Mouse (Mus musculus) hindbrain, postnatal 0 days (tissue): ENCODE data around the gene Pramef6. TPM values are rescaled to one million over a fixed set of nuclear protein-coding genes. Genes with fewer than 3 reads are reported as not detected.
"Not testable (repeated sequence)": the region's sequence is repeated elsewhere in the genome, so short reads cannot be mapped to it uniquely, and the experiment has no call there.

Experiments used
- ATAC-seq: fragments of 200-750 bp; cut with Nextera tagmentation; 2 replicates; pipeline ENCODE4 v1.8.0; 2017; ENCODE audit warnings: mild to moderate bottlenecking, moderate TSS enrichment, moderate library complexity
- DNase-seq: peaks from one replicate; pipeline ENCODE4 v3.0.0-alpha.2; 2015; ENCODE audit warnings: low spot score
- H3K27ac ChIP-seq: fragments of 300-500 bp; sonication (generic); 2 replicates; pipeline ENCODE4 v1.5.1; 2014; ENCODE audit warnings: mild to moderate bottlenecking
- H3K27me3 ChIP-seq: fragments of 300-500 bp; sonication (generic); 2 replicates; pipeline ENCODE4 v1.6.1; 2014; ENCODE audit warnings: low read length, mixed read lengths; ENCODE audit not compliant: insufficient read depth
- H3K36me3 ChIP-seq: fragments of 300-500 bp; sonication (generic); 2 replicates; pipeline ENCODE4 v1.6.1; 2014; ENCODE audit warnings: low read length, mixed read lengths; ENCODE audit not compliant: insufficient read depth
- H3K4me1 ChIP-seq: fragments of 300-500 bp; sonication (generic); 2 replicates; pipeline ENCODE4 v1.6.1; 2014; ENCODE audit warnings: antibody characterized with exemption, low read length, mixed read lengths; ENCODE audit not compliant: insufficient read depth
- H3K4me2 ChIP-seq: fragments of 300-500 bp; sonication (generic); 2 replicates; pipeline ENCODE4 v1.6.1; 2014; ENCODE audit warnings: low read depth, mild to moderate bottlenecking, low read length, moderate library complexity, mixed read lengths
- H3K4me3 ChIP-seq: fragments of 300-500 bp; sonication (generic); 2 replicates; pipeline ENCODE4 v1.5.1; 2014; ENCODE audit warnings: low read length
- H3K9ac ChIP-seq: fragments of 300-500 bp; sonication (generic); replicated peaks from 2 replicates; pipeline ENCODE4 v1.6.1; 2014; ENCODE audit warnings: mild to moderate bottlenecking, low read length, moderate library complexity, mixed read lengths
- H3K9me3 ChIP-seq: fragments of 300-500 bp; sonication (generic); 2 replicates; pipeline ENCODE4 v1.6.1; 2016; ENCODE audit warnings: low read length, mixed read lengths
- WGBS: fragments of 180-500 bp; shearing (Covaris S2); extraction: QIAGEN DNeasy Blood & Tissue Kit; methylation state at CpG from one replicate; pipeline ENCODE4 v1.1.7; 2014; 5-methylcytosine and 5-hydroxymethylcytosine counted together
- polyA plus RNA-seq: library from polyadenylated mRNA; unstranded; fragments of >200 nt; fragmentation: Nextera tagmentation; extraction: Ambion mirVana; gene quantifications from 2 replicates; pipeline ENCODE4 v1.2.1, GENCODE M21; 2015
- total RNA-seq: library from RNA; depleted of rRNA; stranded (reverse); fragments of >200 nt; gene quantifications from 2 replicates; pipeline ENCODE4 v1.2.3, GENCODE M21; 2014; rRNA removed

Gene Pramef6
- total RNA-seq: not detected in 2 replicates
- not detected in 2 replicates for polyA plus RNA-seq

- WGBS: 82% methylated on average over 1 of the region's 1 CpGs
- not testable (repeated sequence) for H3K4me3 ChIP-seq, ATAC-seq, H3K27ac ChIP-seq, H3K36me3 ChIP-seq, H3K27me3 ChIP-seq, DNase-seq, H3K9me3 ChIP-seq, H3K4me1 ChIP-seq, H3K4me2 ChIP-seq, H3K9ac ChIP-seq
Observed at GRCm38 (mm10) chr4:143900280-143900679, at the start of gene Pramef6. Gene Pramef6, minus strand, starts transcription at chr4:143900380.

DNA sequence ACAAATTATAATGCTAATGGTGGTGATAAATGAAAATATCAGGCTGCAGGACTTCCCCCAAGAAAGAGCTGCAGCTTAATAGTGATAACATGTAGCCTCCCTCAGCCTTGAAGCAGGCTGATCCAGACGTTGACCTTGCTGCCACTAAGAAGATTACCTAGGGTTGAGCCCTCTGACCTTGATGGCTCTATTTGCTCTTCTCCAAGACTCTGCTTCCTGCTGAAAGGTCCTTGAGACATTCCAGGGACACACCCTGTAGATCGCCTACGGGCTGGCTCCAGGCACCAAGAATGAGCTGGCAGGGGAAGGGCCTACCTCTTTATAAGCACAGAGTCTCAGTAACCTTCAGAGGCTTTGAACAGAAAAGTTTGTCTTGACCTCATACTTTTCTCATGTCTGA lies 5.8 kb downstream of the Pramef6 start:
- not testable (repeated sequence) for H3K4me2 ChIP-seq, H3K36me3 ChIP-seq, H3K9ac ChIP-seq, H3K4me1 ChIP-seq, H3K4me3 ChIP-seq, ATAC-seq, DNase-seq, H3K9me3 ChIP-seq, H3K27ac ChIP-seq, H3K27me3 ChIP-seq
- WGBS: 77% methylated on average over 3 of the region's 3 CpGs

- WGBS: 80% methylated on average over 1 of the region's 1 CpGs
- H3K27ac ChIP-seq, ATAC-seq, H3K27me3 ChIP-seq, H3K4me3 ChIP-seq, H3K36me3 ChIP-seq, DNase-seq, H3K4me2 ChIP-seq, H3K9me3 ChIP-seq, H3K4me1 ChIP-seq, H3K9ac ChIP-seq: not testable (repeated sequence)
Observed at GRCm38 (mm10) chr4:143882371-143882770, 17.8 kb downstream of the Pramef6 start.

- ATAC-seq, DNase-seq: not testable (repeated sequence)
Observed at GRCm38 (mm10) chr4:143846197-143846596, 54.0 kb downstream of the Pramef6 start, which contains the start of gene Gm13103. Gene Gm13103, plus strand, starts transcription at chr4:143846497.

More at GRCm38 (mm10) chr4:143846197-143846596, 54.0 kb downstream of the Pramef6 start, which contains the start of gene Gm13103:
- not testable (repeated sequence) for H3K27ac ChIP-seq, H3K4me3 ChIP-seq, H3K9ac ChIP-seq, H3K4me1 ChIP-seq, H3K36me3 ChIP-seq, H3K27me3 ChIP-seq, H3K4me2 ChIP-seq, H3K9me3 ChIP-seq

Other genes starting within 250 kb of the Pramef6 start
- not detected in 2 replicates for gene Gm13088, start 243.1 kb downstream of the Pramef6 start, total RNA-seq
- not detected in 2 replicates for gene Gm13088, start 243.1 kb downstream of the Pramef6 start, polyA plus RNA-seq
- not detected in 2 replicates for gene Gm13089, start 197.7 kb downstream of the Pramef6 start, total RNA-seq
- gene Gm13089, start 197.7 kb downstream of the Pramef6 start, polyA plus RNA-seq: not detected in 2 replicates
- gene Gm13078, start 180.9 kb downstream of the Pramef6 start, total RNA-seq: not detected in 2 replicates
- gene Gm13078, start 180.9 kb downstream of the Pramef6 start, polyA plus RNA-seq: not detected in 2 replicates
- gene Gm13023, start 111.0 kb downstream of the Pramef6 start, total RNA-seq: not detected in 2 replicates
- gene Gm13023, start 111.0 kb downstream of the Pramef6 start, polyA plus RNA-seq: not detected in 2 replicates
- gene Gm13084, start 84.3 kb downstream of the Pramef6 start, total RNA-seq: not detected in 2 replicates
- not detected in 2 replicates for gene Gm13084, start 84.3 kb downstream of the Pramef6 start, polyA plus RNA-seq
- gene Gm13103, start 53.9 kb downstream of the Pramef6 start, total RNA-seq: not detected in 2 replicates
- not detected in 2 replicates for gene Gm13103, start 53.9 kb downstream of the Pramef6 start, polyA plus RNA-seq
- not detected in 2 replicates for gene Pramef25, start 50.6 kb upstream of the Pramef6 start, total RNA-seq
- gene Pramef25, start 50.6 kb upstream of the Pramef6 start, polyA plus RNA-seq: not detected in 2 replicates
- not detected in 2 replicates for gene Gm13101, start 66.6 kb upstream of the Pramef6 start, total RNA-seq
- not detected in 2 replicates for gene Gm13101, start 66.6 kb upstream of the Pramef6 start, polyA plus RNA-seq
- not detected in 2 replicates for gene Pramef17, start 94.0 kb upstream of the Pramef6 start, total RNA-seq
- gene Pramef17, start 94.0 kb upstream of the Pramef6 start, polyA plus RNA-seq: not detected in 2 replicates
- not detected in 2 replicates for gene Pramel4, start 158.7 kb upstream of the Pramef6 start, total RNA-seq
- gene Pramel4, start 158.7 kb upstream of the Pramef6 start, polyA plus RNA-seq: not detected in 2 replicates
- not detected in 2 replicates for gene Gm13102, start 206.1 kb upstream of the Pramef6 start, total RNA-seq
- not detected in 2 replicates for gene Gm13102, start 206.1 kb upstream of the Pramef6 start, polyA plus RNA-seq